Mouse (Mus musculus): ENCODE data around the gene Olfr1339. TPM values are rescaled to one million over a fixed set of nuclear protein-coding genes. Genes with fewer than 3 reads are reported as not detected.

Gene Olfr1339
- polyA plus RNA-seq, 1 experiment from 2014 or later: not detected

DNA sequence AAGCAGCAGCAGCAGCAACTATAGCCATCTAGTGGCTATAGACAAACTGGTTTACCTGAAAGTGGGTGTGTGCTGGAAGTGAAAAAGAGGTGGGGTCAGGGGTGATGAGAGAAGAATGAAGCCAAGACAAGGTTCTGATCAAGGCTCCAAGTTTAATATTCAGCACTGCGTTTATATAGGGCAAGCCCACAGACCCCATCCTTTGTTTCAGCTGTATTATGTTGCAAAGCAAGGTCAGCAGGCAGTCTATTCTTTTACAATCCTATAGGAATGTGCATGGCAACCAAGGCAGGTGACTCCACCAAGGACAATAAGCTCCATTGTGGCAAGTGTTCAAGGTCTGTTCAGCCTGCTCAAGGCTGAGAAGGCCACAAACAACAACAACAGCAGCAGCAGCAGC is 20.3 kb upstream of the Olfr1339 start:
- H3K9me3 ChIP-seq (ENCODE audit: control insufficient read depth, low read length): no peaks in the 10 kb centered on the region
- no peak overlapping the region for H3K27ac ChIP-seq (replicated peaks)
- 50% methylated on average over 1 of the region's 1 CpGs for WGBS
- DNase-seq (ENCODE audit: low spot score): no peak
- H3K4me3 ChIP-seq (ENCODE audit: low read depth, low read length): no peak overlapping the region
- no peak overlapping the region for H3K9ac ChIP-seq (ENCODE audit: low read length)
- no peaks in the 10 kb centered on the region for H3K27me3 ChIP-seq (ENCODE audit: control insufficient read depth, insufficient read depth, low read length)
- no peak for ATAC-seq (ENCODE audit: low FRiP score, low TSS enrichment)
- no peaks in the 10 kb centered on the region for H3K4me1 ChIP-seq (replicated peaks; ENCODE audit: control insufficient read depth, insufficient read depth)
- H3K4me2 ChIP-seq (replicated peaks; ENCODE audit: low read depth): no peak overlapping the region
- no peaks in the 10 kb centered on the region for H3K36me3 ChIP-seq (ENCODE audit: control insufficient read depth, insufficient read depth, low read length)
- TF ChIP-seq CTCF (IDR thresholded peaks at IDR 0.05; ENCODE audit: low read depth) (no peak), EP300 (optimal IDR thresholded peaks at IDR 0.05) (no peak)

DNA sequence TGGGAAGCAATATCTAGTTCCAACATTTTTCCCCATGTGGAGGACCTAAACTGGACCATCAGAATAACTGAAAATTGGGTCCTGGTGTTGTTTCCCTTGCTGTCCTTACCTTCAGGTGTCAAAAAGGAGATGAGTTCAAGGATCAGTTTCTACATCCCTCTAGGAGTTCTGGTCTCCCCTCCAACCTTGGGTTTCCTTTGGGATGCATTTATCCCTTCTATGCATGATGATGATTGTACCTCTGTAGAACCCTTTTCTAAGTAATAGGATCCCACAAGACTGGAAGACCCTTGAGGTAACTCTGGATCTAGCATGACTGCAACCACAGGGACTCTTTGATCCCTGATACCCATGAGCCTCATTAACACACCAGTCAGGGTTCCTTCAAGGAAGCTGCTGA is 12.1 kb upstream of the Olfr1339 start, which contains the start of gene Olfr1340:
Olfr1340 (plus strand) TSS at position 301 of the 400 bp plus-strand sequence.
- Histone ChIP-seq H3K4me2 (replicated peaks; ENCODE audit: low read depth) (no peak within 1 kb of the TSS), H3K4me3 (ENCODE audit: low read depth, low read length) (no peak within 1 kb of the TSS), H3K9me3 (ENCODE audit: control insufficient read depth, low read length) (no peaks in the 10 kb centered on the region), H3K27ac (replicated peaks) (no peak within 1 kb of the TSS), H3K9ac (ENCODE audit: low read length) (no peak within 1 kb of the TSS), H3K36me3 (ENCODE audit: control insufficient read depth, insufficient read depth, low read length) (no peaks in the 10 kb centered on the region), H3K27me3 (ENCODE audit: control insufficient read depth, insufficient read depth, low read length) (no peaks in the 10 kb centered on the region), H3K4me1 (replicated peaks; ENCODE audit: control insufficient read depth, insufficient read depth) (no peaks in the 10 kb centered on the region)
- TF ChIP-seq EP300 (optimal IDR thresholded peaks at IDR 0.05) (no peak), CTCF (IDR thresholded peaks at IDR 0.05; ENCODE audit: low read depth) (no peak)
- no peak for ATAC-seq (ENCODE audit: low FRiP score, low TSS enrichment)
- DNase-seq (ENCODE audit: low spot score): no peak

DNA sequence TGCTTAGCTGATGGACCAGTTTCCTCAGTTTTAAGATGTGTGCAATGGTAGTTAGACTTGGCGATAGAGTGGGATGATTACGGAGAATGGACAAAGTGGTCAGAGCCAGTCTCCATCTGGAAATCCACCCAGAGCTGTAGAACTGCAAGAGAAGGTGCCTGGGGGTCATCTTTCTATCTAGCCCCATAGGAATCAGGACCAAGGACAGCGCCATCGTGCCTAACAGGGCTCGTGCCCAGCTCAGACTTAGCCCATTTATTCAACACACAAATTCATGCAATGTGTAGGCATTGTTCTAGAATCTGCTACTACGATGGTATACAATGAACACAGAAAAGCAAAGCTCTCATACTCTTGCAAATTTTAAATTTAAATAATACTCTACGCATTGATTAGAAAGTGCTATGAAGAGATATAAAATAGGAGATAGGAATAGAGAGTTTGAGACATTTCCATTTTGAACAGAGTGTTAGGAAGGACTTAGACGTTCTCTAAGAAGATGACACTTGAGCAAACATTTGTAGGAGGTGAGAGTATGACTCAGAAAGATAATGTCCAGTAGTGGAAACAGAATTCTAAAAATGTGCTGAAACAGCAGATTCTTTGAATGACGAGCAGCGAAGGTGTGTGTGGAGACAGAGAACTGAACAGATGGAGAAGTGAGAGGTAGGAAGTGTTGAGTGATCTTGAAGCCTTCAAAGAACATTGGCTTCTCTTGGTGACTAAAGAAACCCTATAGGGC is 10.1 kb upstream of the Olfr1339 start:
- no peaks in the 10 kb centered on the region for H3K36me3 ChIP-seq (ENCODE audit: control insufficient read depth, insufficient read depth, low read length)
- TF ChIP-seq CTCF (IDR thresholded peaks at IDR 0.05; ENCODE audit: low read depth): no peak
- TF ChIP-seq EP300 (optimal IDR thresholded peaks at IDR 0.05): no peak
- H3K4me3 ChIP-seq (ENCODE audit: low read depth, low read length): no peak overlapping the region
- DNase-seq (ENCODE audit: low spot score) (peak; percentile 22), ATAC-seq (ENCODE audit: low FRiP score, low TSS enrichment) (no peak)
- 54% methylated on average over 10 of the region's 10 CpGs for WGBS
- H3K27me3 ChIP-seq (ENCODE audit: control insufficient read depth, insufficient read depth, low read length): no peaks in the 10 kb centered on the region
- H3K27ac ChIP-seq (replicated peaks): no peak overlapping the region
- no peak overlapping the region for H3K4me2 ChIP-seq (replicated peaks; ENCODE audit: low read depth)
- no peaks in the 10 kb centered on the region for H3K9me3 ChIP-seq (ENCODE audit: control insufficient read depth, low read length)
- H3K9ac ChIP-seq (ENCODE audit: low read length): no peak overlapping the region
- no peaks in the 10 kb centered on the region for H3K4me1 ChIP-seq (replicated peaks; ENCODE audit: control insufficient read depth, insufficient read depth)

DNA sequence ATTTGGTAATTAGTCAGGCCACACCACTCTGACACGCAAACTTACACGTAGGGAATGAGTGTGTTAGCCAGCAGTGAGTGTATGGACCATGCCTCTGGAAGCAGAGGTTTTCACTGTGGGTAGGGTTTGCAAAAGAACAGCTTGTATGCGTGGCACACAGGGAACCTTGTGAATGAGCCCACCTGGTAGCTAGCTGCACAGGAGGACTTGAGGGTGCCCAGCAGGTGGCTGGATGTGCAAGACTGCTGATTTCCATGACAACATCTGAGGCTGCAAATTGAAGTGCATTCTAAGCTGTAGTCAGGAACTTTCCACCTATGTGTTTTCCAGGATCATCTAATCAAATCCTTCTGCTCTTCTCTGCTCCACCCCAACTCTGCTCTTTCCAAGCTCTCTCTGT is 7.6 kb downstream of the Olfr1339 start:
- no peak for TF ChIP-seq CTCF (IDR thresholded peaks at IDR 0.05; ENCODE audit: low read depth)
- no peak for TF ChIP-seq EP300 (optimal IDR thresholded peaks at IDR 0.05)
- Histone ChIP-seq H3K9me3 (ENCODE audit: control insufficient read depth, low read length) (no peaks in the 10 kb centered on the region), H3K36me3 (ENCODE audit: control insufficient read depth, insufficient read depth, low read length) (no peaks in the 10 kb centered on the region), H3K27ac (replicated peaks) (no peak overlapping the region), H3K4me2 (replicated peaks; ENCODE audit: low read depth) (no peak overlapping the region), H3K9ac (ENCODE audit: low read length) (no peak overlapping the region), H3K4me1 (replicated peaks; ENCODE audit: control insufficient read depth, insufficient read depth) (no peaks in the 10 kb centered on the region), H3K27me3 (ENCODE audit: control insufficient read depth, insufficient read depth, low read length) (no peaks in the 10 kb centered on the region), H3K4me3 (ENCODE audit: low read depth, low read length) (no peak overlapping the region)
- 65% methylated on average over 3 of the region's 3 CpGs for WGBS
- no peak for DNase-seq (ENCODE audit: low spot score)
- ATAC-seq (ENCODE audit: low FRiP score, low TSS enrichment): no peak

DNA sequence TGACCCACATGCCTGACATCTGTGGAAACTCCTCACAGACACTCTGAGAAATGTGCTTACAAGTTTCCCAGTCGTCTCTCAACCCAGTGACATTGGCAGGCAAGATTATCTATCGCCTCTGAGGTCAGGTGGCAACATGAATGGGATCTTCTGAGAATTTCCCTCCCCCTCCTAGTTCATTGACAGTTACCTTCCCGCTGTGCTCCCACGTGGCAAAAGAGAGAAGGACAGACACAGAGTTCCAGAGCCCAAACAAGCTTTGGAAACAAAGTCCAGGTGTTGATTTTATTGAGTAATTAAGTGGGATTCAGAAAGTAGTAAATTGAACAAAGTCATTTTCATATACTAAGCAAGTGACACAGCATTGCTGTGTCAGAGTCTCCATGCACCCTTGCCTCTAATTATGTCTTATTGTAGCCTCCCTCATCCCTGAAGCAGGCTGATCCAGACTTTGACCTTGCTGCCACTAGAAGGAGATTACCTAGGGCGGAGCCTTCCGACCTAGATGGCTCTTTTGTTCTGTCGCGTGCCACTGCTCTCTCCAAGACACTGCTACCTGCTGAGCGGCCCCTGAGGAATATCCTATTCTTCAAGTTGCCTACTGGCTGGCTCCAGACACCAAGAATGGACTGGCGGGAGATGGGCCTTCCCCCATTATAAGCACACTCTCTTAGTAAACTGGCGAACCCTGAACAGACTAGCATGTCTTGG is 9.2 kb downstream of the Olfr1339 start:
- Histone ChIP-seq H3K4me3 (ENCODE audit: low read depth, low read length) (no peak overlapping the region), H3K27me3 (ENCODE audit: control insufficient read depth, insufficient read depth, low read length) (no peaks in the 10 kb centered on the region), H3K36me3 (ENCODE audit: control insufficient read depth, insufficient read depth, low read length) (no peaks in the 10 kb centered on the region), H3K4me1 (replicated peaks; ENCODE audit: control insufficient read depth, insufficient read depth) (no peaks in the 10 kb centered on the region), H3K9me3 (ENCODE audit: control insufficient read depth, low read length) (no peaks in the 10 kb centered on the region), H3K27ac (replicated peaks) (no peak overlapping the region), H3K9ac (ENCODE audit: low read length) (no peak overlapping the region), H3K4me2 (replicated peaks; ENCODE audit: low read depth) (no peak overlapping the region)
- no peak for ATAC-seq (ENCODE audit: low FRiP score, low TSS enrichment)
- 12% methylated on average over 11 of the region's 11 CpGs for WGBS
- TF ChIP-seq CTCF (IDR thresholded peaks at IDR 0.05; ENCODE audit: low read depth) (no peak), EP300 (optimal IDR thresholded peaks at IDR 0.05) (no peak)
- DNase-seq (ENCODE audit: low spot score): no peak

DNA sequence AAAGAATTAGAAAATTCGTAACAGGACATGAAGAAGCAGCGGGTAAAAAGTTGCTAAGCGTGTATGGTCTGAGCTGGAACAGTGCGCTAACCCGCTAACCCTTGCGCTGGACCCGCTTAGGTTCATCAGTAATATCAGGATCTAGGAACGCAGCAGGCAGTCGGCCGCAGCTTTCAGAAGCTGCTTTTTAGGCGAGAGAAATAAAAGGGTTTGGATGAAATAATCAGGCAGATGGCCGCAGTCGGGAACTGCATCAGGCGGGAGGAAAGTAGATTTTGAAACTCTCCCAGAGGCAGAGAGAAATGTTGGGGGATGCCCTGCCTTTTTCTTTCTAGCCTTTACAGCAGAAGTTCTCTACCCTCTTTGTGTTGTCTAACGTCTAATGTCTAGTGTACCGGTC is 9.9 kb downstream of the Olfr1339 start:
- Histone ChIP-seq H3K36me3 (ENCODE audit: control insufficient read depth, insufficient read depth, low read length) (no peaks in the 10 kb centered on the region), H3K4me3 (ENCODE audit: low read depth, low read length) (no peak overlapping the region), H3K27me3 (ENCODE audit: control insufficient read depth, insufficient read depth, low read length) (no peaks in the 10 kb centered on the region), H3K27ac (replicated peaks) (no peak overlapping the region), H3K9ac (ENCODE audit: low read length) (no peak overlapping the region), H3K4me1 (replicated peaks; ENCODE audit: control insufficient read depth, insufficient read depth) (no peaks in the 10 kb centered on the region), H3K4me2 (replicated peaks; ENCODE audit: low read depth) (no peak overlapping the region), H3K9me3 (ENCODE audit: control insufficient read depth, low read length) (no peaks in the 10 kb centered on the region)
- ATAC-seq (ENCODE audit: low FRiP score, low TSS enrichment) (no peak), DNase-seq (ENCODE audit: low spot score) (no peak)
- TF ChIP-seq EP300 (optimal IDR thresholded peaks at IDR 0.05) (no peak), CTCF (IDR thresholded peaks at IDR 0.05; ENCODE audit: low read depth) (no peak)
- WGBS: 12% methylated on average over 16 of the region's 16 CpGs
